Mouse (Mus musculus) CH12.LX (cell line): ENCODE data around the gene Atl3. TPM values are rescaled to one million over a fixed set of nuclear protein-coding genes. Genes with fewer than 3 reads are reported as not detected.

Experiments
- DNase-seq: peaks from one replicate; pipeline ENCODE4 v3.0.0-alpha.2; 2013; ENCODE audit errors: extremely low read depth
- H3K27ac ChIP-seq: 2 replicates; pipeline ENCODE4 v1.5.1; 2012; ENCODE audit warnings: low read depth, mild to moderate bottlenecking, control low read depth, moderate library complexity; ENCODE audit not compliant: insufficient read depth
- H3K27me3 ChIP-seq: replicated peaks from 2 replicates; pipeline ENCODE3; 2012; ENCODE audit warnings: inconsistent platforms
- H3K36me3 ChIP-seq, 2 experiments: replicated peaks in 1 of 2; 2 replicates each; pipeline versions ENCODE3 to v1.6.1; 2012; ENCODE audit warnings: inconsistent platforms in 1 of 2, low read length in 1 of 2, mild to moderate bottlenecking in 1 of 2, mixed read lengths in 1 of 2, moderate library complexity in 1 of 2; ENCODE audit not compliant: control insufficient read depth in 1 of 2, insufficient read depth in 1 of 2
- H3K4me1 ChIP-seq, 2 experiments: 2 replicates each; pipeline ENCODE4 v1.6.1; 2012; ENCODE audit warnings: inconsistent platforms in 1 of 2, moderate library complexity in 1 of 2; ENCODE audit not compliant: insufficient read depth in 2 of 2, control insufficient read depth in 1 of 2
- H3K4me2 ChIP-seq: 2 replicates; pipeline ENCODE4 v1.6.1; 2012; ENCODE audit warnings: low read depth, mild to moderate bottlenecking, control low read depth; ENCODE audit not compliant: poor library complexity, insufficient read depth, severe bottlenecking
- H3K4me3 ChIP-seq, 3 experiments: fragments of 150-350 bp in 1 of 3; sonication (generic) in 1 of 3; replicated peaks in 1 of 3; 2 replicates each; pipeline versions ENCODE3 to v1.5.1; 2011 to 2012; ENCODE audit warnings: low read depth in 2 of 3, low read length in 2 of 3, mild to moderate bottlenecking in 2 of 3, moderate library complexity in 2 of 3, control low read depth in 1 of 3, improper control_type of control experiment in 1 of 3, inconsistent platforms in 1 of 3, mixed read lengths in 1 of 3; ENCODE audit not compliant: poor library complexity in 1 of 3
- H3K79me2 ChIP-seq: replicated peaks from 2 replicates; pipeline ENCODE4 v1.6.1; 2012; ENCODE audit warnings: mild to moderate bottlenecking, moderate library complexity; ENCODE audit not compliant: control insufficient read depth, poor library complexity, insufficient read depth, severe bottlenecking; ENCODE audit errors: extremely low read depth
- H3K9ac ChIP-seq: 2 replicates; pipeline ENCODE4 v1.6.1; 2012; ENCODE audit warnings: low read depth, mild to moderate bottlenecking, control low read depth, moderate library complexity; ENCODE audit not compliant: insufficient read depth
- H3K9me3 ChIP-seq: replicated peaks from 2 replicates; pipeline ENCODE3; 2012; ENCODE audit warnings: low read length, inconsistent platforms, mixed read lengths
- BHLHE40 ChIP-seq: IDR thresholded peaks from 2 replicates; pipeline ENCODE4 v1.6.1; 2011; ENCODE audit warnings: mild to moderate bottlenecking, low read depth, low read length, improper control_type of control experiment
- CTCF ChIP-seq, 2 experiments: IDR thresholded peaks in 1 of 2; conservative IDR thresholded peaks in 1 of 2; 2 replicates each; pipeline ENCODE4 v1.5.1; 2011 to 2012; ENCODE audit warnings: low read depth in 2 of 2, low read length in 2 of 2, improper control_type of control experiment in 1 of 2, inconsistent platforms in 1 of 2, mild to moderate bottlenecking in 1 of 2, moderate library complexity in 1 of 2
- ELF1 ChIP-seq: IDR thresholded peaks from 2 replicates; pipeline ENCODE4 v1.6.1; 2014; ENCODE audit warnings: low read depth, mild to moderate bottlenecking, inconsistent platforms, low read length, improper control_type of control experiment
- HCFC1 ChIP-seq: IDR thresholded peaks from 2 replicates; pipeline ENCODE4 v1.6.1; 2012; ENCODE audit warnings: low read depth, mild to moderate bottlenecking, inconsistent platforms, low read length, improper control_type of control experiment
- IRF4 ChIP-seq: IDR thresholded peaks from 2 replicates; pipeline ENCODE4 v1.6.1; 2014; ENCODE audit warnings: low read depth, mild to moderate bottlenecking, inconsistent platforms, low read length, improper control_type of control experiment
- JUND ChIP-seq: conservative IDR thresholded peaks from 2 replicates; pipeline ENCODE4 v1.6.1; 2011; ENCODE audit warnings: low read depth, low read length, improper control_type of control experiment
- KAT2A ChIP-seq: IDR thresholded peaks from 2 replicates; pipeline ENCODE4 v1.6.1; 2012; ENCODE audit warnings: low read length, improper control_type of control experiment, inconsistent platforms; ENCODE audit not compliant: insufficient replicate concordance
- MAFK ChIP-seq: IDR thresholded peaks from 2 replicates; pipeline ENCODE4 v1.6.1; 2011; ENCODE audit warnings: low read length, improper control_type of control experiment; ENCODE audit not compliant: insufficient replicate concordance
- MEF2A ChIP-seq: IDR thresholded peaks from 2 replicates; pipeline ENCODE4 v1.6.1; 2014; ENCODE audit warnings: low read depth, mild to moderate bottlenecking, inconsistent platforms, low read length, improper control_type of control experiment, borderline replicate concordance
- POLR2A ChIP-seq: IDR thresholded peaks from 2 replicates; pipeline ENCODE4 v1.6.1; 2011; ENCODE audit warnings: low read depth, mild to moderate bottlenecking, improper control_type of control experiment, low read length
- POLR2AphosphoS2 ChIP-seq: IDR thresholded peaks from 2 replicates; pipeline ENCODE4 v1.6.1; 2011; ENCODE audit warnings: low read depth, low read length, improper control_type of control experiment
- RCOR1 ChIP-seq: conservative IDR thresholded peaks from 2 replicates; pipeline ENCODE4 v1.6.1; 2012; ENCODE audit warnings: low read depth, mild to moderate bottlenecking, inconsistent platforms, low read length, improper control_type of control experiment
- TBP ChIP-seq: conservative IDR thresholded peaks from 2 replicates; pipeline ENCODE4 v1.6.1; 2011; ENCODE audit warnings: low read depth, low read length, improper control_type of control experiment
- UBTF ChIP-seq: IDR thresholded peaks from 2 replicates; pipeline ENCODE4 v1.6.1; 2012; ENCODE audit warnings: low read depth, mild to moderate bottlenecking, inconsistent platforms, low read length, improper control_type of control experiment, moderate library complexity
- USF1 ChIP-seq: IDR thresholded peaks from 2 replicates; pipeline ENCODE4 v1.6.1; 2014; ENCODE audit warnings: low read depth, mild to moderate bottlenecking, inconsistent platforms, low read length, improper control_type of control experiment
- ZNF384 ChIP-seq: IDR thresholded peaks from 2 replicates; pipeline ENCODE4 v1.6.1; 2012; ENCODE audit warnings: low read depth, low read length, improper control_type of control experiment, inconsistent platforms
- dilution Hi-C: fragments of 300-500 bp; cut with MboI; formaldehyde crosslinking; loops from 2 replicates; pipeline ENCODE4 v1.14.3; 2020; ENCODE audit warnings: low sequenced_read_pairs; ENCODE audit not compliant: extremely low pct_unique_long_range_greater_than_20kb, extremely low pct_ligation_motif_present
- in situ Hi-C: fragments of 300-500 bp; cut with MboI; formaldehyde crosslinking; loops from 3 replicates; pipeline ENCODE4 v1.14.3; 2019; ENCODE audit warnings: low sequenced_read_pairs, low pct_ligation_motif_present, low pct_unique_long_range_greater_than_20kb, mixed read lengths
- polyA plus RNA-seq: library from polyadenylated mRNA; unstranded; fragments of >175 nt; gene quantifications from 2 replicates; pipeline ENCODE4 v1.2.1, GENCODE M21; 2012; ENCODE audit warnings: low read depth; ENCODE audit not compliant: insufficient read length
- total RNA-seq, 2 experiments: library from RNA; depleted of rRNA; stranded (reverse); fragments of 300-350 nt in 1 of 2; fragments of >200 nt in 1 of 2; gene quantifications; 2 replicates each; pipeline ENCODE4 v1.2.3; 2012 to 2014

Gene Atl3
- total and polyA plus RNA-seq, 3 experiments, result 9.2 to 17.5 (median 14.3) TPM

DNA sequence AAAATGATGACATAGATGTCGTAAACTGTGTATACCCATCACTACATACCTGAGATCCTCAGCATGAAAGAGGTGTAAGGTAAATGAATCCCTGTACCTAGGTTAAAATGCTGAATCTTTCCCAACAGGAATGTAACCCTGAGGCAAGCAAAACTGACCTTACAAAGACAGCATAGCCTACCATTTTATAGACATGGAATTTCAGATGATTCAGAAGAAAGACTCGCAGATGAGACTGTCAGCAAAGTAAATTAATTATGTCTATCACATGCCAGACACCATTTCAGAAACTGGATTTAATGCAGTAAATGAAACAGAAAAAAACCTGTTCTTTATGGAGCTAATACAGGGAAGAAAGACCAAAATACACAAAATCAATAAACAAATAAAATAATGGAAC lies 34.5 kb upstream of the Atl3 start:
- no peak overlapping the region for H3K4me3 ChIP-seq
- H3K9me3 ChIP-seq, result no peaks in the 10 kb centered on the region
- dilution Hi-C loops, result no loop called here
- H3K36me3 ChIP-seq, result peaks cover 5 to 52% of the 10 kb centered on the region in 2 experiments
- peaks cover 0 to 38% of the 10 kb centered on the region in 2 experiments; a peak in 2 of 4 replicates for H3K4me1 ChIP-seq
- H3K27ac ChIP-seq, result no peak overlapping the region
- in situ Hi-C loops, result no loop called here
- H3K4me2 ChIP-seq, result no peak overlapping the region
- no peaks in the 10 kb centered on the region for H3K27me3 ChIP-seq
- peaks cover 10% of the 10 kb centered on the region for H3K79me2 ChIP-seq
- TF ChIP-seq RCOR1 (no peak), POLR2A (no peak), BHLHE40 (no peak), HCFC1 (no peak), POLR2AphosphoS2 (no peak), MEF2A (no peak), USF1 (no peak), IRF4 (no peak), MAFK (no peak), ZNF384 (no peak), CTCF (conservative IDR thresholded peaks at IDR 0.05 in 1 of 2, IDR thresholded peaks at IDR 0.05 in 1 of 2; ENCODE audit: low read depth in 2 of 2, low read length in 2 of 2) (no peak), ELF1 (no peak), JUND (no peak)
- H3K9ac ChIP-seq, result no peak overlapping the region
- no peak for DNase-seq

DNA sequence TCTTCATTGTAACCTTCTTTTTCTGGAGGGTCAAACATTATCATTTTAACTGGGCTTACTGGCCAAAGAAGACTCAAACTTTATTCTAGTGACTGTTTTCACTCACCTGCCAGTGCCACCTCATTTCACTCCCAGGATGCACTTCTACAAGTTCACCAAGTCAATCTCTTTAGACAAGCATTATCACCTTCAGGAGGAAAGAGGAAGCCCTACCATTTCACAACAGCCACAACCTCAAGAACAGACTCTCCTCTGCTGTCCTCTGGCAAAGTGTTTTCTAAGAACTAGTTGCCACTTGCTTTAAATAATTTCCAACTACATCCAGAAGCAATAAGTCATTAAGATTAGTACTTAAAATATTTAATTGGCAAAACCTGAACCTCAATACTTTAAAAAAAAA lies 25.9 kb upstream of the Atl3 start:
- Histone ChIP-seq H3K9me3 (no peaks in the 10 kb centered on the region), H3K79me2 (peaks cover 16% of the 10 kb centered on the region), H3K4me1 (peaks cover 0 to 14% of the 10 kb centered on the region in 2 experiments; a peak in 2 of 4 replicates), H3K9ac (no peak overlapping the region), H3K27ac (no peak overlapping the region), H3K4me3 (no peak overlapping the region), H3K36me3 (peaks cover 7 to 57% of the 10 kb centered on the region in 2 experiments), H3K27me3 (no peaks in the 10 kb centered on the region), H3K4me2 (no peak overlapping the region)
- dilution Hi-C loops, result no loop called here
- no peak for TF ChIP-seq USF1
- no peak for TF ChIP-seq KAT2A
- no peak for TF ChIP-seq UBTF
- no peak for TF ChIP-seq TBP
- DNase-seq, result no peak
- in situ Hi-C loops, result no loop called here
